Mouse (Mus musculus): ENCODE measurements at regions not wholly inside any gene's neighbourhood (a gene's known extent, or its start where the extent isn't known, plus 50 kb on each side); places are given as distances from the start of the nearest gene placed in this dataset.

DNA sequence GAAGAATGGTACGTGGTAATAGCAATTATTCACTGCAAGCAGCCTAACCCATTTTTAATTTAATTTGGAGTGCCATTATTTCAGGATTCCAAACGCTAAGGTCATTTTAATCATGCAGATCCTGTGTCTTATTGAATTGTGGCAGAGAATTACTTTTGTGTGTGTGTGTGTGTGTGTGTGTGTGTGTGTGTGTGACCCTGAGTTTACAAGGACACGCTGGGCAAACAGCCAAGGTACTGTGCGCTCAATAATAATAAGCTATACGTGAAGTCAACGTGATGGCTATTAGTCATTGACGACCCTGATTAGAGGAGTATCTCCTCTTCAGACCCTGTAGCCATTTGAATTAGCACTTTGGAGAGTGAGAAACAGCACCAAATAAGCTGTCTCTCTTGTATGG is 144.1 kb downstream of the Klf7 start:
- DNase-seq (ENCODE audit: low spot score in 2 of 2) = no peak

DNA sequence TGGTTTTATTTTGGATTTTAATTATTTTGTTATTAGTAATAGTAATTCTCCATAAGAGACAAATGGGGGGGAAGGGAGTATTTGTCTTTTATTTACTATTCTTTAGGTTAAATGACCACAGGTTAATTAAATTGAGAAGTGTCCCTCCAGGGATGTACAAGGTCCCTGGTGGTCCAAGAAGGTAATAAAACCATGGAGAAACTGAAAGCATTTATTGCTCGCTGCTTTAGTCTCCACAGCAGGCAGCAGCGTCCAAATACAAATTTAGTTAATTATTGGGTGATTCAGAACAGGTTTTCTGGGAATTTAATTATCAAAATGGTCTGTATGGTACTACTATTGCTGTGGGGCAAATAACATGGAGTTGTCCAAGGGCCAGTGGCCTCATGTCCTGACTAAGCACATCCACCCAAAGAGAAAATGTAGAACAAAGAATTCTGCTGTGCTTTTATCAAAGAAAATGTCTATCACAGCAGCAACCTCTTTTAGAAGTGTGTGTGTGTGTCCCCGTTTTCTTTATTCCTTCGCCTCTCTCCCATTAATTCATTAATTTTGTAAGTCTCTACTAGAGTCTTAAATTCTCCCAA is 144.7 kb downstream of the Klf7 start:
- no peak for DNase-seq (ENCODE audit: low spot score in 2 of 2)

DNA sequence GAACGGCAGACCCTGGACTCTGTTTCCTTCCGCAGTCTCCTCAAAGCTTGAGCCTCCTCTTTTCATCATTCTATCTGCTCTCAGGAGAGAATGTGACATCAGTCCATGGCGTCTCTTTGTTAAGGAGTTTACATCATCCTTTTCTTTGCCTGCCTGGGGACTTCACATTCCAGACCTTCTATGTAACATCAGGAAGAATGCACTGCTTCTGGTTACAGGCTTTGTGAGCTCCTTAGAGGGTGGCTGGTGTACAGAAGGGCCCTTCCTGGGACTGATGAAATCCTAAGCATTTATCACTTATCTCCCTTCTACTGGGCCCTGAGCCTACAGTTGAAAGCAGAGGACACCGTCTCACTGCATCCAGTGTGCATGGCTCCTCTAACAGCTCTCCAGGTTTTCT is 145.2 kb downstream of the Klf7 start:
- no peak for DNase-seq (ENCODE audit: low spot score in 2 of 2)

DNA sequence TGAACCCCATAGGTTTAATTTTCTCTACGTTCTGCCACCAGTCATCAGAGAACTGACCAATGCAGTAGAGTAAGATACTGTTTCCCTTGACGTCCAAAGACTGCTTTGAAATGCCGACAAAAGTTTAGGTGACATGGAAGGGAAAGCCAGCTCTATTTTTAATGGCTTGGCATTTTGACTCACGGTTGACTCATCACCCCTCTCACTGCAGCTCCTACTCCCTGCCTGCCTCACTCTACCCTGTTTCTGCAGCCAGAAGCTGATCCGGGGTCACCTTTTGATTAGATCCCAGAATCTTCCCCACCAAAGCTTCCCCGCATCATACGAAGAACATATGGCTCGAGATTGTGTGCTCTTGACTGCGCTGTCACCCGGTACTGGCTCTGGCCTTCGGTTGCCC is 154.2 kb downstream of the Klf7 start:
- no peak for DNase-seq (ENCODE audit: low spot score in 2 of 2)

DNA sequence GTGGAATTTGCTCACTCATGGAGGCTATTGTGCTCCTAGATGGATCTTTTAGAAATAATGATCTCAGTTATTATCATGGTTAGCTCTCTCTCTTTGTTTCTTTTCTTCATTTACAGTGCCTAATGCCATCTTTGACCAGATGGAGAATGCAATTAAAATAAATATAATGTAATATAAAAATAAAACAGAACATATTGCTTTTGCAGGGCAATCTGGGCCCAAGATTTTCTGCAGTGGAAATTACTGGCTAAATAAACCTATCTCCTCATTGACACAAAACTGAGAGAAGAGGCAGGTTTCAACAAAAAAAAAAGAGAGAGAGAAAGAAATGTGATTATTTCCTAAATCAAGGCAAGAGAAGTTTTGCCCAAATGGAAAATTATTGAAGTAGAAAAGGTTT is 156.6 kb downstream of the Klf7 start:
- no peak for DNase-seq (ENCODE audit: low spot score in 2 of 2)

DNA sequence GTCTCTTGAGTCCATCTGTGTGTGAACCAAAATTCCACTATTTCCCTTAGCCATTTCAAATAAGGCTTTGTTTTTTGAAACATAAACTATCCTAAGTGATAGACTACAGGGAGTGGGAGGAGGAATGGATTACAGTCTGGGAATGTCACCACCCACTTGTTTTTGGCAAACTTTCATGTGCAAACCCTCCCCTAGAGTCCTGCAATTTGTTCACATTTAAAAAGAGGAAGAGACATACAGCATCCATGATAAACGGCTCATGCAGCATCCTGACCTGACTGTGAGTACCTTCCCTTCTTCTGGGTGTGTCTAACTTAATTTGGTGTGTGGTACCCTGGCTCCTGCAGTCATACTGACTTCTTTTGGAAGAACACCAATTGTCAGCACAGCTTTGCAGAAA is 157.6 kb downstream of the Klf7 start:
- DNase-seq (ENCODE audit: low spot score in 2 of 2) = peak in 1 of 2 experiments; percentile 21

DNA sequence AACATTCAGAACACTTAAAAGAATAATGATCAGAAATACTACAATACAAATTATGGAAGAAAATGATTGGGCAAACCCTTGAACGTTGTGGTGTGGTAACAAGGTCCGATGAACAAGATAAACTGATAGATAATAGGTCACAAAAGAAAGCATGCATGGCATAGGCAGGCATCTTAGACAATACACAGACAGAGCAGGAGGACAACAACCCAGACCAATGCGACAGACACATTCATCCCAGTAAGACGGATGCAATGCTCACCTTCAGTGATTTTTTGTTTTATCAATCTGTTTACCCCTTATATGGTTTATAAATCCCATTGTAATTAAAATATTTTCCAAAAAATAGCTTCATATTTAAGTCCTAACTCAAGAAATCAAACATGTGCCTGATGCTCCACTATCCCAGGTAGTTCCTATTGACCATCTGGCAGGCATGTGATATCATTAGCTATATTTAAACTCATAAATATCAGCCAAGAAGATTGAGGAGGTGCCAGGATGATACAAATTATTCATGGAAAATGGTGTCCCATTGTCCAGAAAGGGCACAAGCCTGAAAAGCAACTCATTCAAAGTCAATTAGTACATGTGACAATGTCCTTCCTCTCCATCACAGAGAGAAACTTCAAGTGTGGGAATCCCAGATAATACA is 166.3 kb downstream of the Klf7 start:
- no peak for DNase-seq (ENCODE audit: low spot score in 2 of 2)

DNA sequence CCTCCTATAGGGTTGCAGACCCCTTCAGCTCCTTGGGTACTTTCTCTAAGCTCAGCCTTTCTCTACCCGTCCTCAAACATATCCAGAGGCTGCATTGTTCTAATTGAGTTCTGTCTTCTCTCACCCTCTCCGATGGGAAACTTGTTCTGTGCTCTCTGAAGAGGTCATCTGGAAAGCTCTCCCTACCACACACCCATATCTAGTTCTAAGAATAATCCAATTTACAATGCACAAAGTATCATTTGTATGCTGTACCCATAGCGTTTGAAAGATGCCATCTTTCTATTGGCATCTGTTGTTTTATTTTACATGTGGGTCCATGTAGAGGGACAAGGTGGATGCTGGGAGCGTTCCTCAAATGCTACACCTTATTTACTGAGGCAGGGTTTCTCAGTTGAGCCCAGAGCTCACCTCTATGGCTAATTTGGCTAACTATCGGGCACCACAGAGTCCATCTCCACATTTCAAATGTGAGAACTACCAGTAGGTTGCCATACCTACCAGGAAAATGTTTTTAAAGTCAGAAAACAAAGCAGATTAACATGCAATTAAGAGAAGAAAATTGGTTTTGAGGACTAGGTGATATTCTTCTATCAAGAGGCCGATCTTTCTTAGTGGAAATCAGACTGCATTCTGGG is 167.1 kb downstream of the Klf7 start:
- DNase-seq (ENCODE audit: low spot score in 2 of 2) = no peak

DNA sequence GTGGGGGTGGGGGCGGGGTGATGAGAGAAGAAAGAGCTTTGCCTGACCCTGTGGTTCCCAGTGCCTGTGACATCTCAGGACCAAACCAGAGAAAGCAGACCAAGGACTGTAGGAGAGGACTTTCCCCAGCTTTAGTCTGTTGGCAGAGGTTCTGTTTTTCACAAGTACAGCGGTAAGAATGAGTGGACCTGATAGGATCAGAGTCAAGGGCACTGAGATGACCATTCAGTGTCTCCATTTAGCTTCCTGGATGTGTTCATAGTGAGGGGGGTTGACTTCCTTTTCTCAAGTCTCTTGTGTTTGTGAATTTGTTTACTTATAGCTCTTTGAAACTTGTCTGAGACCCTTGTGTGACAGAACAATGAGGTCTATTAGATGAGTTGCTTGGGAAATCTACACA is 167.9 kb downstream of the Klf7 start:
- no peak for DNase-seq (ENCODE audit: low spot score in 2 of 2)

DNA sequence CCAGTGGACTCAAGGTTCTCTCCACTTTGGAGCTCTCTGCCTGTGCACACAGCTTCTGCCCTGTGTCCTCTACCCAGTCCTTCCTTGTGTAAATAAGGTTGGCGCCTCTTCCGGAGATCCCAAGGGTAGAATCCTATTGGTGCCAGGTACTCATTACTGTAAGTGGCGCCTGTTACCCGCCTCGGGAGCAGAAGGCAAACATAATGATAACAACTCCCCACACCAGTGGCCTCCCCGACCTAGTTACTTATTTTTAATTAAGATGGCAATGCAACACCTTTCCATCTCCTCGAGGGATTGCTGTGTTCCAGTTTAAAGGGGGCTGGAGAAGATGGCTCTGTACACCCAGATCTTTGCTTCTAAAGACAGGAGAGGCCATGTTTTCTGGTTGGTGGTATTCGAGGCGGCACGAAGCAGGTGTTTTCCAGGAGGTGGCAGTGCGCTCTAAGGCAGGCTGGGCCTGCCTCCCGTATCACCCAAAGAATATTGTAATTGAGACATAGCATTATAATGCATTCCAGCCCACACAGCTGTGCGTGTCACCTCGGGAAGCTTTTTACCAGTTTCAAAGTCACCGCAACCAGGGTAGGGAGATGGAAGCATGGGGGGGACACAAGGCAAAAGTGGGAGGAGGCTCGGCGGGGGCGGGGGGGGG is 168.7 kb downstream of the Klf7 start:
- DNase-seq (ENCODE audit: low spot score in 2 of 2) = peak; percentile 15 to 58

DNA sequence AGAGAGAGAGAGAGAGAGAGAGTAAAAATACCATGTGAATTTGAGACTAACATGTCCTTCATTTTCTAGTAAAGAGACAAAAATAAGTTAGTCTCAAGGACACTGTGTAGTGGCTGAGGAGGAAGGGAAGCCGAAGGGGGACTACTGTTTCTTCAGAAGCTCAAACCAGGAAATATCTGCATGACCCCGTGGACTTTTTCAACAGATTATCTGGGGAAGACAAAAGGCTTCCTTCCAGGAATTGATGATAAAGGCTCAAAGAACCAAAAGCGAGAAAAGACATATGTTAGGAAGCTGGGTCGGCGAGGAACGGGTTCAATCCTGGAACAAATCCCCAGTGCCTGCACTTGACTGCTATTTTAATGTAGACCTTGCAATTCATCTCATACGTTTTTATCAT is 170.4 kb downstream of the Klf7 start:
- no peak for DNase-seq (ENCODE audit: low spot score in 2 of 2)

DNA sequence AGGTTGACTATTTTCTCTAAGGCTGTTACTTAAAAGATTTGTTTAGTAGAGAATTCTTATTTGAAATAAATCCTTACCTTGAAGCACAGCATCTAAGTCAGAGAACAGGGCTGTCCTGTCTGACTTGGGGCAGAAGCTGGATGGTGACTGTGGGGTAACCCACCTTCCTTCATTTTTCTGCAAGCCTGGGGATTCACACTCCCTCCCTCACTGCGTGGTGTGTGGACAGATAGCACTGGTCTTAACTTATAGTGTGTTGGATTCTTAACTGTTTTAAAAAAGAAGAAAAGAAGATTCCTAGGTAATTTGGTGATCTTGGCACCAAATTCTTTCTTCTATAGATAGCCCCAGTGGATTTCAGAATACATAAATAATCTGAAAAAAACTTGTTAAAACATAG is 174.8 kb downstream of the Klf7 start:
- DNase-seq (ENCODE audit: low spot score in 2 of 2) = no peak

DNA sequence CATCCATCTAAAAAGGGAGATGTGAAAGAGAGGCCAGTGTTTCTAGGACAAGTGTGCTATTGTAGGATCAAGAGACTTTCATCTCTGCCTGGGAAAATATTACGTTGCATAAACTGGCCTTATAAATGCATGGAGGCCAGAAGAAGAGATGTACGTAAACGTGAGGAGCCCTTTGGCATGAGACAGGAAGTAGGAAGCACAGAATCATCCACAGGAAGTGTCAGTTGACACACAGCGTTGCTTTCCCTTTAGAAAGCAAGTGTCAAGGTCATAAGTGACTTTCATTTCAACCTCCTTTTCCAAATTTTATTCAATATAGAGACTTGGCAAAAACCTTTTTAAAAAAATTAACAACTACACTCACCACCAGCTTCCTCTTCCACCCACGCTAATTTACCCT is 175.2 kb downstream of the Klf7 start:
- no peak for DNase-seq (ENCODE audit: low spot score in 2 of 2)

DNA sequence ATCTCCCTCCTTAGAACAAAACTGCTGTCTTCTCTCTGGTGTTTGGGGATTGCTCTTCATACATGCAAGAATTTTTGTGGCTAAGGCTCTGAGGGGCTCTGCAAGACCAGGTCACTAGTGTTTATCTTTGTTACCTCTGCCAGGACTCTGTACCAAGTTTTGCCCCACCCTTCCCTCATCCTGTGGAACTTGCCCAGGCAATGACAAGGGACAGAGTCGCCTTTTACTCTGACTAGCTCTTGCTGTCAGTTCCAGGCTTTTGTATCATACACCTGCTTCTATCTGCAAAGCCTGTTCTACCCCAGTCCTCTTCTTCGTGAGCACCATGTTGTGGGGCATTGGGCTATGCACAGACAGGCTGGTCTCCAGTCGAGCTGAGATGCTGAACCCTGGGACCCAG is 175.7 kb upstream of the 4933402D24Rik start:
- DNase-seq (ENCODE audit: low spot score in 2 of 2) = no peak

DNA sequence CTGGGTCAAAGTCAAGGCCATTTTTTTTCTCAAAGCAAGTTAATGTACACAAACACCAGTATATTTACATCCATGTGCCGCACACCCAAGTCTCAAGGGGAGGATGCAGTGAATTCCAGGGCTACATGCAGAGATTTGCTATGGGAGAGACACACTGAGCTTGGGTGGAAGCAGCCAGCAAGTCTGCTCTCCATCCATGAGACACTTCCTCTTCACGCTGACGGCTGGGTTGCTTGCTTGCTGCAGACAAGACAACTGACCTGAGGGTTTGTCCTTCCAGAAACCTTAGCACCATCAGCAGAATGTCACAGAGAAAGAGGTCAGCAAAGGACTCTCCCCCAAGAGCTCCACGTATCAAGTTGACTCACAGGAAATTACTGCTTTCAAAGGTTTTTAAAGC is 169.3 kb upstream of the 4933402D24Rik start:
- no peak for DNase-seq (ENCODE audit: low spot score in 2 of 2)

DNA sequence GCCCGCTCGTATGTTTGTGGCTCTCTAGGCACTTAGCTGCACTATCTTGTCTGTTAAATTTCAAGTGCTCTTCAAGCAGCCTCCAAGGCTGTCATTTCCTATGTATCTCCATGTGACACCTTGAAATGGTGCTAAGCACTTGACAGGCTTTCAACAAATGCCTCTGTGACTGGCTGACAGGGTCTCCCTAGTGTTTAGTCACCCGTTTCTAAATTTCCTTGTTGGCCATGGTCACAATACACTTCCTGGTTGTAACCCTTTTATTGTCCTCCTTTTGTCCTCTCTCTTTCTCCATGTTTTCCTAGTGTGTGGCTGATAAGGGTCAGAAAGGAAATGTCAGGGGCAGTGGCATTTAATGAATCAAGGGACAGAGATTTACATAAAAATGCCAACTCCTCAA is 168.4 kb upstream of the 4933402D24Rik start:
- no peak for DNase-seq (ENCODE audit: low spot score in 2 of 2)

DNA sequence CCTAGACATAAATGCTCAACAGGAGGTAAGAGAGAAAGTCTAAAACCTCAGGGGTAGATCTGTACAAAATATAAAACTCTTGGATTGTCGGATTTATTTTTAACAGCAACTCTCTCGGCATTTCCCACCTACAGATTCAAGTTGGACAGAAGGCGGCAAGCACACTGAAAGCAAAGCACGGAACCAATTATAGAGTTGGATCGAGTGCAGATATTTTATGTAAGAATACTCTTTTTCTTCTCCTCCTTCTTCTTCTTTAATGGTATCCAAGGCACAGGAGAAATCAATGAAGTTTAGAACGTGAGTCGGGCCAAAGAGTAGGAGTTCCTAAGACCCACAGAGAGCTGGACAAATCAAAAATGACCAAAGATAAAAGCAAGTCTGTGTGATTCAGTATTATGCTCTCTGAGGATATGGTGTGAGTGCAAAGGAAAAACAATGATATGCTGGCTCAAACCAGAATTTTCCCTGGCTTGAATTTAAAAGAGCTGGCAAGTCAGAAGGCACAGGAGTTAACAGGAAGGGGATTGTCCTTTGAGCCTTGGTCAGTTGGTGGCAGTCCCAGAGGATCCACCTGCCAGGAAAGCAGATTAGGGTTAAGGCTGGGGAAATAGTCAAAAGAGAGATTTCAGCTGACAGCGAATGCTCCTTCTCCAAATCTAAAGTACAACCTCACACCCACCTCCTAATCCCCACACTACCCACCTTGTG is 165.7 kb upstream of the 4933402D24Rik start:
- peak in 1 of 2 experiments; percentile 18 for DNase-seq (ENCODE audit: low spot score in 2 of 2)

DNA sequence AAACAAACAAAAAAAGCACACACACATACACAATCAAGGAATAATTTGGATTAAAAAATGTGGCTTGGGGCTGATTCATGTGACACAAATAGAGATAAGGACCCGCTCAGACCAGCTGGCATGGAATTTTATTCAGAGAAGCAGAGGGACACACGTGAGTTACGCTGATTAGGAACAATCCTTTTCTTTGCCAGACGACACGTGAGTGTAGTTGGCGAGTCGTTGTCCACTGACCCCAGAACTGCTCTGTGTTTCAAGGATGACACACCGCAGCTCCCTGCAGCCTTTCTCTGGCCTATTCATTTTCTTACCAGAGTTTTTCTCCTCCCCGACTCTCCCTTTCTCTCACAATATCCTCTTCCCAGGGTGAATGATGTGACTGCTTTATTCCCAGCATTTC is 163.4 kb upstream of the 4933402D24Rik start:
- no peak for DNase-seq (ENCODE audit: low spot score in 2 of 2)

DNA sequence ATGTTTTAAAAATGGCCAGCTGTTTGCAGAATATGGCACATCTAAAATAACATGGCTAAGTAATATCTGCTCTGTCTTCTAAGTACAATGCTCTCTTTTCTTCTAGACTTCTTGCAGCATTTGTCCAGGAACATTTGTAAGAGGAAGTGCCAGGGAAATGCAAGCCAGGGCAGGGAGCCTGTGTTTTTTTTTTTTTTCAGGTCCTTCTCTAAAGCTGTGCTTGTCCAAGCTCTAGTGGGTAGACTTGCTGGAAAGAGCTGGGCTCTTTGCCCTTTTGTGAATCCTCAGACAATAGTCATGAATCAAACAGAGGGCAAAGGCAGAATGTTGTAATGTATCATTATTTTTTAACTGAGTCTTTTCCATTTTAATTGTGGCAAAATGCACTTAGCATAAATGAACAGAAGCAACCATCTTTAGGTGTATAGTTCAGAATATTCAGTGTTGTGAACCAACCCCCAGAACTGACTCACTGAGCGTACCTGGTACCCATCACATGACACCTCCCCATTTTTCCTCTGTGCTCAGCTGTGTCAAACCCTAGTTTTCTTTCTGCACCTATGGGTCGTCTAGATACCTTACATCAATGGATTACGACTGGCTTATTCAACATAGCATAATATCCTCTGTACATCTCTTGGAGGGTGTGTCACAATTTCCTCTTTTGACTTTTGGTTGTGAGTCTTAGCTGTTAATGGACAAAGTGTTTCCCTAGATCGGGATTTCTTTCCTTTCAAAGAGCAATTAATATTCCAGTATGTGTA is 160.5 kb upstream of the 4933402D24Rik start:
- no peak for DNase-seq (ENCODE audit: low spot score in 2 of 2)

DNA sequence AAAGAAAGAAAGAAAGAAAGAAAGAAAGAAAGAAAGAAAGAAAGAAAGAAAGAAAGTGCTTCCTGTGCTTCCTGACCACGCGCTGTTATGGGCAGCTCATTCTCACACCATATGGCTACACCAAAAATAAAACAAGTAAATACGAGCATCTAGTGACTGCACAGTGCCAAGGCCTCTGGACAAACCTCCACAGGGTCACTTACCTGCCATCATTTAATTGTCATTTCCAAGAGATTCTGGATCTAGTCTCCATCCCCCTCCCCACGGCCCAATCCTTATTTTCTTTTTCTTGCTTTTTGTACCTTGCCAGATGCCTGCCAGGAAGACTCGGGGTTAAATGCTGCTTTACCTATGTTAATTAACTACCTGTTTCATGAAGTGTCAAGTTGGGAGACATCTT is 159.8 kb upstream of the 4933402D24Rik start:
- no peak for DNase-seq (ENCODE audit: low spot score in 2 of 2)

DNA sequence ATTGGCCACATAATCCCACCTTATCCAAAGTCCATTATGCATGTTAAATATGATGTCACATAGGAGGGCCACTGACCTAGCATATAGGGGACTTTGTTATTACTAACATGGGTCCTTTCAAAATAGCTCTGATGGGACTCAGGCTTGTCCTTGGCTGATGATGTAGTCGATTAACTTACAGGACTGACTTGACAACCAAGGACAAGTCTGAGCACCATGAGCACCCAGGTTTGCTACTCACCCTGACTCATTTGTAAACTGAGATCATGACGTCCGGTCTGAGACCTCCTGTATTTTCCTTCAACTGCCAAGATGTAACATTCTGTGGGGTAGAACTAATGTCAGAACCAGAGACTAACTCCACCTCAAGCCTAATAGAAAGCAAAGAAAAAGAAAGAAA is 159.3 kb upstream of the 4933402D24Rik start:
- no peak for DNase-seq (ENCODE audit: low spot score in 2 of 2)
